Mouse (Mus musculus): ENCODE data around the gene Mfsd12. TPM values are rescaled to one million over a fixed set of nuclear protein-coding genes. Genes with fewer than 3 reads are reported as not detected.

Gene Mfsd12
- polyA plus RNA-seq, 1 experiment = 29.8 TPM

DNA sequence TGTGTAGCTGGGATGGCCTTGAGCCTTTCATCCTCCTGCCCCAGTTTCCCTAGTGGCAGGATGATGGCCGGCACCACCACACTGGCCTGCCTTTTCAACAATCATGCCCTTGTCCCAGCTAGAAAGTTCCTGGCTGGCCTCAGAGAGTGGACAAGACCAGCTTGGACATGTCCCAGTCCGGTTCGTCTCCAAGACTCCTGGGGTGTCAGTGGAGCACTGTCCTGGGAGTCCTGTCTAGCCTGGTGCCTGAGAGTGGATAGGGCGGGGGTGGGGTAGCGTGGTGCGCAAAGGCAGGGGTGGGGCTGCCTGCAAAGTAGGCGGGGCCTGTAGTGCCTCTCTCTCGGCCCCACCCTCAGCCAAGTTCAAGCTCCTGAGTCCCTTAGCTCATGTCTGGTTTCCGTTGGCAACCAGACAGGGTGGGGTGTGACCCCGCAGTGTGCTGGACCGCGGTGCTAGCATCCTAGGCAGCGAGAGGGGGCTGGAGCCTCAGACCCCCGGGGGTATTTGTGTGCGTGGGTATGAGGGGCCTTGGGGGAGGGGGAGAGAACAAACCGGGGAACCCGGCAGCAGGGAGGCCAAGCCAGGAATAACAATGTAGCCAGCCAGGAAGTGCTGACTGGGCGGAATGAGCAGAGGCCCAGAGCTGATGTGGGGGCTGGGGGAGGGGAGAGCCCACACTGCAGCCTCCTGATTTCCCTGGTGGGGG, 44.4 kb downstream of the Mfsd12 start:
- no peak for DNase-seq (ENCODE audit: low read depth)

DNA sequence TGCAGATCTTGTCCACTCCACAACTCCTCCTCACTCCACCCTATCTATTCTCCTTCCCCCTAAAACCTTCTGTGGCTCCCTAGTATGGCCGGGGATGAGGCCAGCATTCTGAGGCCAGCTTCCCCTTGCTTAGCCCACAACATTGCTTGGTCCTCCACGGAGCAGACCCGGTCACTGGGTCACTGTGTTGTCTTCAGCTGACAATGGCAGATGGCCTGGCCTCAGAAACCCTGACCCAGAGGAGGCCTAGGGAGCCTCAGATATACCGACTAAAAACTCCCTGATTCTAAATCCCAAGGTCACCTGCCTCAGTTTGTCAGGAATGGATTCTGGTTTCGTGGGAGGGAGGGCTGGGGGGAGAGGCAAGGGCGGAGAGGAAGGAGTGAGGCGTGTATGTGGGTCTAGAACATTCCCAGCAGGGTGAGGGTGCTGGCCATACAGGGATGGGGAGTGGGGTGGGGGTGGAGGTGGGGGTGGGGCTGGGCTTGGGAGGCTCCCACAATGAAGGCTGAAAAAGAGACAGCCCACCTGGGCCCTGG, 45.0 kb downstream of the Mfsd12 start:
- DNase-seq (ENCODE audit: low read depth) = no peak

DNA sequence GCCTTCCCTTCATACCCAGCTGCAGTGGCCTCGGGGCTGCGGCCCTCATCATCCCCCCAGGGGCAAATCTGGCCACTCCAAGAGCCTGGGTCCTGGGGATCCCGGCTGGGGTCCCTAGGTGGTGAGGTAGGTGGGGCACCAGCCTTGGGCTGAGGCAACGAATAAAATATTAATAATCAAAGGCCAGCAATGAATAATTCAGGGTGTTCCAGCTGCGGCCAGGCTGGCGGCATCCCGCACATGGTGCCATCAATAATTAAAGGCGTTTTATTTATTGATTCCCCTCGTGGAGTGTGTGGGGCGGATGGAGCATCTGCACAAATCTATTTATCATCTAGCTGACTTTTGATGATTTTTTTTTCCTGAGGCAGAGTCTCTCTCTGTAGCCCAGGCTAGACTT, 46.2 kb downstream of the Mfsd12 start:
- DNase-seq (ENCODE audit: low read depth) = no peak

DNA sequence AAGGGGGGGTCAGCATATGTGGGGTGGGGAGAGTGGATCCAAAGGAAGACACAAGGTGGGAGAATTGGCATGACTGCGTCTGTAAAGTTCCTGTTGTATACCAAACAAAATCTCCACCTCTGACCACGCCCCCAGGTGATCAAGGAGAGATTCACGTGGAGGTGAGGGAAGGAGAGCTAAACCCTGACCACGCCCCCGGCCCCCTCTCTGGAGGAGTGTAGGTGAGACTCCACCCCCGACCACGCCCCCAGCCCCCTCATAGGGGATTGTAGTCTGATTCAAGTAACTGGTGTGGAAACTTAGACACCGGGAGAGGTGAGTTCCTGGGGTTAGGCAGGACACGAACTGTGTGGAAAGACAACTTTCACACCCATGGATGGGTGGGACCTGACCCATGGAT, 46.8 kb downstream of the Mfsd12 start:
- DNase-seq (ENCODE audit: low read depth) = no peak

DNA sequence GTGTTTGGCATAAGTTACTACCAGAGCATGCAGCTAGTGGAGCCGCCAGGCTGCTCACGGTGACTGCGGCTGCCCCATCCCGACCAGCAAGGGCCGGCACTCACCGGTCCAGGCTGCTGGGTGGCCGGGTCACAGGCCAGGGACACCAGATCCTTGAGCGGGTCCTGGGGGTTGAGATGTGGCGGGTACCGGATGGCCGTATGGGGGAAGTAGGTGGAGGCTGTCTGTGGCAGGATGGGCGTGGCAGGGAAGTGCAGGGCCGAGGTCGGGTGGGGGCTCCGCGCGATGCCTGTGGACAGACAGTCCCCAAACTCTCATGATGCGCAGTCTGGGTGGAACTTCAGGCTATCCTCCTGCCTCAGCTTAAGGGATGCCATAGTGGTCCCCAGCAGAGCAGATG, 47.4 kb downstream of the Mfsd12 start:
- no peak for DNase-seq (ENCODE audit: low read depth)

DNA sequence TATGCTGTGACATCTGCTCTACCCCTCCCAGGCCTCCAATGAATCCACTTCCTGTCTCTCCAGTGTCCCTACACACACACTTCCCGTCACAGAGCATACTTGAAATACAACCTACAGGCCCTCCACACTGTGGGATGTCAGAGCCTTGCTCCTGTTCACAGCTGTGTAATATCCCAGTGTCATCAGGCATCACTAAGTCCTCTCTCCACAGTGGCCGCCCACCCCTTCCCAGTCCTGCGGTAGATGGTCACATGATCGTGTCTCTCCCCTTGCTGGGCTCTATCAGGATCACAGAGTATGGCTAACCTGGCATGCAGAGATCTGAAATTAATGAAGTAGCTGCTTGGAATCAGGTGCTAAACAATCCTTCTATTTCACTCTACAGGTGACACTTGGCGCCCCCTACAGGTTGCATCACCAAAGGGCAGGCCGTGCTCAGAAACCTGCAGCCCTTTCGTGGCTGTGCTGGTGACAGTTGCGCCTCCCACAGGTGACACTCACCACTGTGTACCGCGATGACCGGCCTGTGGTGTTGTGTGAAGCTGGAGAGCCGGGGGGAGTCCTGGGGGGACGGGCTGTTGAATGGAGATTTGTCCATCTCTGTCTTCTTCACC, 48.4 kb downstream of the Mfsd12 start:
- no peak for DNase-seq (ENCODE audit: low read depth)

DNA sequence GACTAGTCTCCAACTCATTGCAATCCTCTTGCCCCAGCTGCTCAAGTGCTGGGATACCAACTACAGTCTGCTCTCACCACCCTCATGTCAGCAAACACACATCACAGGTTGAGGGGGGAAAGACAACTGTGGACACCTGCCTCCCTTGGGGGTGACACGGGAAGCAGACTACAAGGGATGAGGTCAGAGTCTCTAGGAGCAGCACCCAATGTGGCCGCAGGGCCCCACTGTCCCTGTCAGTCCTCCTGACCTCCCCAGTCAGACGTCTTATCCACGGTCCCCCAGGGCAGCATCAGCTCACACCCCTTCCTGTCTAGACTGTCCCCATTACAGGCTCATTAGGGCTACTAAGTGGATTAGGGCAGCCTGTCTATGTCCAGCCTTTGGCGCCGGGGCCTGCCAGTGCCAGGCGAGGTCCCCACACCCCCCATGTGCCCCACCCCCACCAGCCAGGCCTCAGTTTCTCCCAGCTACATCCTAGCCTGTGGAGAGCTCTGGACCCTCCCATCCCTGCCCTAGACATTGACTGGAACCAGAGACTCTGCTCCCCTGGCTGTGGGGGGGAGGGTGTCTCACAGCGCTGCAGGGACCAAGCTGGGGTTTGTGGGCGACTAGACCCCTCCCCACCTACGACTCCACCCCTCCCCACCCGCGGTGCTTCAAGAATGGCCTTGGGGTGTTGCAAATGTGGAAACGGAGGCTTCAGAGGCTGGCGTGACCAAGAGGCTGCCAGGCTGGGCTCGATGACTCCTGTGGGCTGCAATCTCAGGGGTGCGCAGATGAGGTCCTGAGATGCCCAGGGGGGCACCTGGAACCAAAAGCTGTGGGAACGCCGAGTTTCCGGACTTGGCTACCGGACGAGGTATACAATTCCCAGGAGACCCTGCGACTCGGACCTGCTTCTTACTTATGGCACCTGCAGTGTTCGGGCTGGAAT, 49.5 kb downstream of the Mfsd12 start:
- no peak for DNase-seq (ENCODE audit: low read depth)

DNA sequence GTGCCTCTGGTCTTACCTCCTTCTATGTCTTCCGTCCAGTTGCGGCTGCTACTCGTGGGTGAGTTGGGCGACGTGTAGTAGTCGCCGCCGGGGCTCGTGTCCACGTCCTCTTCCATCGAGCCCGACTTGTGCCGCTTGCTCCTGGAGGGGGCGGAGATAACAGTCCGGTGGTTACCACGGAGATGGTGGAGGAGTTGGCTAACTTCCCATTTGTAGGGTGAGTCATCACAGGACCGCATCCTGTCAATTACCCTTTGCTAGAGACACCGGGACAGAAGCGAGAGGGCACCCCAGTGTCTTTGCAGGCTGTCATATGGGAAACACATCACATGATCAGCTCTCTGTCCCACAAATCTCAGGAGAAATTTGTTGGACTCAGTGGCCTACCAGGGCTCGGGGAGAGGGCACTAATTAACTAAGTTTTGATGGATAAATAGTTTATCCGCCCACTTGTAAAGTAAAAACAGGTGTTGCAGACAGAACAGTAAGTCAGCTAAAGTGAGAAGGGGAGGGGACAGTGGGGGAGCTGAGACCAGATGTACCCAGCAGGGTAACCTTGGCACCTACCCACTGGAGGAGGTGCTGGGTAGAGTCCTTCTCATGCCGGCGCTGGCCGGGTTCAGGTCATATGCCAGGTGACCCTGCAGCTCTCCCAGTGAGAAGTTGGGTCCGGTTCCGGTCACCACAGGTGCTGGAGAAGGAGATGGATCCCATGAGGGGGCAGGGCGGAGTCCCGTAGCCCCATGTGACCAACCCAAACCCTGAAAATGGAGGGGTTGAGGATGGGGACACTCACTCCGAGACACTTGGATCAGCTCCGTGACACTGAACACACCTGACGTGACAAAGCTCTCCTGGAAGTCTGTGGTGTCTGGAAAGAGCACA, 50.5 kb downstream of the Mfsd12 start:
- no peak for DNase-seq (ENCODE audit: low read depth)

DNA sequence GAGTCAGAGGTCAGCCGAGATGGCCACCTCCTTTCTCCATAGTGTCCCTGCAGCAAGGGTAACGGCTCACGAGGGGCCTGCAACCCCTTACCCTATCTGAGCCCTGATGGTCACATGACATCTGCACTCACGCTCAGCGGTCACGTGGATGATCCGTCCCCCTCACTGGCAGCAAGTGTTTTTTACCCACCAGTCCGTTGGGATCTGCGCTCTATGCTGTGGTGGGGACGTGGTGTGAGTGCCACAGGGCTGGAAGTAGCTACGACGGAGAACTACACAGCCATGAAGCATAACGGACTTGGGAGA, 51.1 kb downstream of the Mfsd12 start:
- DNase-seq (ENCODE audit: low read depth) = no peak

DNA sequence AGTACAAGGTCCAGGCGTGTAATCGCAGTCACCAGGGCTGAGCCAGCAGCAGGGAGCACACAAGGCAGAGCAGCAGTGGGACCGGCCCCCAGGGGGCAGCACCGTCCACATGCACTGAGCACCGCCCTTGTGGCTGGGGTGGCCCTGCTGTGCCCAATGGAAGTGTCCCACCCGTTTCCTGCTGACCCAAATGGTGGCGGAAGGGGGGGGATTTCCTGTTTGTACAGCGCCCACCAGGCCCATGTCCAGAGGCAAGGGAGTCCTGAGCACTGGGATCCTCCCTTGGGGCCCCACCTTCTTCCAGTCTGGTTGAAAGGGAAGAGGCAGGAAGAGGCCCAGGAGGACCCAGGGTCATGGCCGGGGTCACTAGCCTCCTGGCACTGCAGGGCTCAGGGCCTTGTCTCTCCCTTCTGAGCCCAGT, 51.6 kb downstream of the Mfsd12 start:
- DNase-seq (ENCODE audit: low read depth) = no peak

DNA sequence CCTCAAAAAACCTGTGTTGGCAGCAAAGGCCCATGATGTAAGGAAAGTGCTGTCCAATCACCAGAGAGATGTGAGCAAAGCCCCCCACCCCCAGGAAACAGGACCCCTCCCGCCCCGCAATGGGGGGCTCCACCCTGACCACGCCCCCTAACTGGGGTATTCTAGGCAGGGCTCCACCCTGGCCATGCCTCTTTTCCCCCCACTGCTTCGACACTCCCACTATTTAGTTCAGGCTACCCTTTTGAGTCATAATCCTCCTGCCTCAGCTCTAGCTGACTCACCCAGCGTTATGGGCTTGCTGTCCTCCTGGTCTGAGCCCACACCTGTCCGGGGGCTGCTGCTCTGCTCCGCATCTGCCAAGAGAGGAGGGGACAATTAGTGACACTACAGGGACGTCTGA, 52.0 kb downstream of the Mfsd12 start:
- DNase-seq (ENCODE audit: low read depth) = no peak

DNA sequence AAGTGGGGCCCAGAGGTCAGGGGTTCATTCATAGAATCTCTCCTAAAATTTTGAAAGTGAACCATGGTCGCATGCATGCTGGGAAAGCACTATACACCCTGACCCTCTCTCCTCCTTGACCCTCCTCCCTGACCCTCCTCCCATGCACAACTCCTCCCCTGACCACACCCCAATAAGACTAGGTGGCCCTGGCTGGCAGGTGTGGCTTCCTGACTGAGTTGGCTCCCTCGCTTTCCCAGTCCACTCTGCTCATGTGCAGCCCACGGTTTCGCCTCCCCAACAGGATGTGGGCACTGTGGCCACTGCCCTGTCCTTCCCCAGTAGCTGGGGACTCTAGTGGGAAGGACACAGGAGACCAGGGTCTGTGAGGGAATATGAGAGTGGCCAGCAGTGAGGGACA, 53.1 kb downstream of the Mfsd12 start:
- no peak for DNase-seq (ENCODE audit: low read depth)

DNA sequence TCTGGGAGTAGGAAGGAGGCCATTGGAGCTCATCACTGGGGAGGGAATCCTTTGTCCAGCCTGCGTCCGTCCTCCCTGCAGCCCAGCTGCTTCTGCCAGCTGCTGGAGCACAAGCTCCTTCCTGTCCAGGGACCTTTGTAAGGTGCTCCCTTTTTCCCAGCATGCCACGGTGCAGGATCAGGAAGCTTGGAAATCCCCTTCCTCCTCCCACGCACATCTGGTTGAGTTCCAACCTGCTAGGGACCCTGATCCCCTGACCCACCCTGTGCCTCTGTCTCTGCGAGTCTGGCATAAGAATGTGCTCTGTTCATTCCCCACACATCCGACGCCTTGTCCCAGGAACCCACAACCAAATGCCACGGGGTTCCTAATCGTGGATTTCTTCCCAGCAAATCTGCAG, 53.7 kb downstream of the Mfsd12 start:
- no peak for DNase-seq (ENCODE audit: low read depth)

DNA sequence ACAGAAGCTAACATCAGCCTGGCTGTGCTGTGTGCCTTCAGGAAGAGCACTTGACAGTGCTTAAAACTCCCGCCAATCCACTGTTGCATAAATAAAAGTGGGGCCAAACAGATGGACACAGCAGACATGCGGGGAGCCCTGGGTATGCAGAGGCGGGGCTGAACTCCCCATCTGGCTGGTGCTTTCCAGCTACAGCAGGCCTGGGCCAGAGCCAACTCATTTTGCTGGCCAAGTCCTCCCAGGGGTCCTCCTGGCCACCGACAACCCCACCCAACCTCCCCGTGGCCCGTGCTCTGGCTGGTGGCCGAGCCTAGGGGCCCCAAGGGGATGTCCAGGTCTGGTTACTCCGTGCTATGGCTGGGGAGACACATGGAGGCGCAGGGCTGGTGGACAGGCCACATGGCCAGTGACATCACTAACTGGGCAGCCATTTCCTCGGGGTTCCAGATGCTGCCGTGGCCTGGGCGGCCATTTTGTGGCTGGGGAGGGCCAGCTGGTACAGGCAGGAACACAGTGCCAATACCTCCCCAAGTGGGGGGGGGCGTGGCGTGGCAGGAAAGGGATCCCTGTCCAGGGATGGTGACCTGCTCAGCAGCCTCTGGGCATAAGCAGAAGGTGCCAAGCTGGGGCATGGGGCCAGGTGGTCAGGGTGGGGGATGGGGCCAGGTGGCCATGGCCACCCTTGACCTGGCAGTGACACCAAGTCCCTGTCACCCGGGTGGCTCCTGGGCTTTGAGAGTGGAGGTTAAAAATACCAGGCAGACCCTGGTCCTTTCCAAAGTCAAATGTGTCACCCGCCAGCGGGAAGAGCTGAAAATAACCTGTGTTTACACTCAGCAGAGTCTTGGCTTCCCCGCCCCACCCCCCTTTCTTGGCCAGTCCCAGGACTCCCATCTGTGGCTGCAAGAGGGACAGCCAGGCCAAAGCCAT, 54.4 kb downstream of the Mfsd12 start:
- DNase-seq (ENCODE audit: low read depth) = no peak

DNA sequence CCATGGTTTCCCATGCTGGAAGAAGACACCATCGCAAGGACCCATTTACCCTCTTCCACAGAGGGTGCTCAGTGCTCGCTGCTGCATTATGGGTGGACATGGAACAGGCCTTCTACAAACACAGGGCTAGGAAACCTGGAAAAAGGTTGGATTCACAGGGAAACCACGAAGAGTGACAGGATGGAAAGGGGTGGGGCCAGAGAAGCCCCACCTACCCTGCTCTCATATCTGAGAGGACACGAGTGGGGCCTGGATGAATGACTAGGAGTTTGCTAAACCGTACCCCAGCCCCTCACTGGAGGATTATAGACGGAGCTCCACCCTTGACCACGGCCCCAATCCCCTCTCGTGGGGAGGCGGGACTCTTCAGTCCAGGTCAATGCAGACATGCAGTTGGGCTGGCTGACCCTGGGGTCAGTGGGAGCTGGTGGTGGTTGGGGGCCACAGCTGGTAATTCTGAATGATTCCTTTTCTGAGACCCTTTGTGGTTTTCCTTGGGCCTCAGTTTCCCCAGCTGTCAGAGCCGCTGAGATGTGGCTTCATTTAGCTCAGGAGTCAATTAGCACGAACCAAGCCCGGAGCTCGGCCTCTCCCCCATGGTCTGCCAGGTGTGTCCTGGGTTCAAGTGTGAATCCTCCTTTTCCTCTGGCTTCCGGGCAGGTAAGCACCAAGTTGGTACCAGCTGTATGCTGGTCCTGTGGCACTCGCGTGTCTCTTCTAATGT, 55.5 kb downstream of the Mfsd12 start:
- no peak for DNase-seq (ENCODE audit: low read depth)

DNA sequence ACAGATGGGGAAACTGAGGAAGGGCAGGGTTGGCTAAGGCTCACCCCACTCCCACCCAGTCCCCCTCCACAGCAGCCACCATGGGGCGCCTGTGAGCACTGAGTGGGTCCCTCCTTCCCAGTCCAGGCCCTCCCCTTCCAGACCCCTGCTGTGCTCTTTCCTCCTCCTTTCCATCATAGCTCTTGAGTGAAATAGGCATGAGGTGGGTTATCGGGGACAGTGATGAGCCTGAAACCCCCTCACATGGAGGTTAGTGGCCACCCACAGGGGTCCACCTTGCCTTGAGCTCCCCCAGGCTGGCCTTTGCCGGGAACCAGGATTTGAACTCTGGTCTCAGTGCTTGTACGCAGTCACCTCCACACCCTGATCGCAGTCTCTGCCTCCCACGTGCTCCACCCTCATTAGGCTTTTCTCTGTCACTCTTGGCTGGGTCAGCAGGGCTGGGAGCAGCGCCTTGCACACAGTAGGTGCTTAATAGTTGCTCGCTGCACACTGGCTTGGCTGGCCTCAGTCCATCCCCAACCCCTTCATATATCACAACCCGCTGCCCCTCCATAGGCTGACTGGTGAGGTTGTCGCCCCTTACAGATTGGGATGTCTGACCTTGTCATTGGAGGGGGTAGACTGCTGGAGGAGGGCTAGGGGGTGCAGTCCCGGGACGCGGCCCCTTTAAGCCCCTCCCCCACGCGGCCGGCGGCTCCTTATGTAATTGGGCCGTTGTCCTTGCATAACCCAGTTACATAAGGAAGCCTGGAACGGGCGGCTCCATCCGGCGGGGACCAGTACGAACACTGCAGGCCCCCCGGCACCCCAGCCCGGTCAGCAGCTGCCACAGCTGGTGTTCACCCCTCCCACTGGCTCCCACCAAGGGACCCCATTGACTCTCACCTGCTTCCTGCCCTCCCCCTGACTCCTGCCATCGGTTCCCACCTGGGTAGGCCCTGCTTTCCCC, 56.3 kb downstream of the Mfsd12 start:
- no peak for DNase-seq (ENCODE audit: low read depth)

DNA sequence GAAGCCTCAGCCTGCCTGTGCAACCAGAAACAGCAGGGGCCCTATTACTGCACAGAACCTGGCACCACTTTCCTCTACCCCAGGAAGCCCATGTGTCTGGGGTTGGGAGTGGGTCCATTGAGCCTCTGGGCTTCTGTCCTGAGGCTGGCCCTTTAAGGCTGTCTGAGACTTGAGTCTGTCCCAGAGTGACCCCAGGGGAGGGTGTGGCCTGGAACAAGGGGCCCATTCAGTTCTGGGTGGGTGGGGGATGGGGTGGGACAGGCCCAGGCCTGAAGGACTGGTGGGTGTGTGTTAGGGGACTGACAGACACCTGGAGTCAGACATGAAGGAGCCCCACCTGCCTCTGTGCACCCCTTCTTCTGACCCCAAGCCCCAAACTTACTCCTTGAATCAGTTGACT, 57.4 kb downstream of the Mfsd12 start:
- no peak for DNase-seq (ENCODE audit: low read depth)

DNA sequence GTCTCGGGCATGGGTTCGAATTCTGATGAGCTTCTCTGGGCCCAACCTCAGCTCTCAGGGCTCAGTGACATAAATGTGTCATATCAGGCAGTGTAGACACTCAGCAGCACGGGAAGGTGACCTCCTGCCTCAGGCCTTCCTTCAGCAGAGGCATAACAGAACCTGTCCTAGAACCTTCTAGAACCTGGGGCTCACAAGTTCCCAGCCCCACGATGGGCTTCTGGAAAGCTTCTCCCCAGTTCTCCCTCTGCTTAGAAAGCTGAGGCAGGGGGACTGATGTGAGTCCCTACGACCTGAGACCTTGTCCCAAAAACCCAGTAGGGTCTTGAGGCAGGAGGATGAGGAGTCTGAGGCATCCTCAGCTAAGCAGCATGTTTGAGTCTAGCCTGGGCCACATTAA, 57.9 kb downstream of the Mfsd12 start:
- no peak for DNase-seq (ENCODE audit: low read depth)
